19 mouse cellular contexts compared by ENCODE assay signal in the genomic region with DNA sequence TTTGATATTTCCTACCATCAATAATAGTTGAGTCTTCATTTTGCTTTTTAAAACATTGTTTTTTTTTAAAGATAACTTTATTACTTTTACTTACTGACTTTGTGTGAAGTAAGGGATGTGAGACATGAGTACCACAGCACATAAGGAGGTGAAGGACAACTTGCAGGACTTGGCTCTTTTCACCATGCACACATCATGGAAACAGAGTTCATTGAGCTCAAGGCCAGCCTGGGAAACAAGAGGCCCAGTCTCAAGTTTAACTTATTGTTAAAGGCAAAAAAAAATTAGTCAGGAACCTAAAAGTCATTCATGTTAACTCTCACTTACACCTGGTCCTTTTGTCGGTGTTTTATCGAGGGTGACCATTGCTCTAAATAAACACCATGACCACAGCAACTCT.
DNase-seq lines count a peak whose midpoint lies in the region.
"Had no signal": no experiment of that assay in that cellular context is flagged by ENCODE, and none has a peak within 500 bp of the region (broad histone marks: within the 10 kb centered on the region; RNA-seq: fewer than 3 reads in every experiment).

No protein-coding gene starts in this region.

- peak; percentile 21 to 71 for DNase-seq in adrenal gland, adult (ENCODE audit: inconsistent age in 2 of 2, low spot score in 1 of 2)
- no peak for DNase-seq in adrenal gland, postnatal 4 days (ENCODE audit: low spot score in 2 of 2)
- DNase-seq in adrenal gland, adult 2 months = peak; percentile 45
- DNase-seq in adrenal gland, postnatal 10 days = no peak
- DNase-seq in adrenal gland, adult 8-10 months = peak; percentile 54
- no peak for DNase-seq in adrenal gland, postnatal 14 days
- DNase-seq in adrenal gland, postnatal 36 days = peak; percentile 19 to 36
- DNase-seq in adrenal gland, postnatal 25 days = no peak
- DNase-seq: B cell, adult 2 months; cerebellum, adult 11 months; cerebellum, adult 11-12 months; cerebellum, adult 18-20 months; cerebellum, adult 2 months; cerebellum, adult 8-10 months; cerebellum, adult 9-10 months; cerebellum, adult 9-11 months; cerebellum, postnatal 10 days; cerebellum, postnatal 14 days; cerebellum, postnatal 25 days had no signal

Comparison
In these comparisons a context has a peak if more than half of its experiments do, and no peak if none do; other contexts are left out.
1. DNase-seq: peak in adrenal gland, adult (2 of 2), adrenal gland, adult 2 months (single experiment), adrenal gland, adult 8-10 months (single experiment) and adrenal gland, postnatal 36 days (2 of 2); none in adrenal gland, postnatal 4 days (0 of 2), adrenal gland, postnatal 10 days (single experiment), adrenal gland, postnatal 14 days (single experiment) and adrenal gland, postnatal 25 days (single experiment).